Mouse (Mus musculus) monocyte, adult 5-6 weeks (primary cell): ENCODE results near the gene Rab39. TPM values are rescaled to one million over a fixed set of nuclear protein-coding genes. Genes with fewer than 3 reads are reported as not detected.

ENCODE experiments used
- ATAC-seq: fragments of 153-309, 156-312 bp; replicated peaks from 2 replicates; pipeline ENCODE4 v1.8.0; 2017; ENCODE audit warnings: mild to moderate bottlenecking; ENCODE audit not compliant: low TSS enrichment, insufficient number of reproducible peaks, severe bottlenecking, poor library complexity, low FRiP score
- total RNA-seq: library from RNA; stranded (forward); fragments of 200-1000, 200-491, 200-594 nt; gene quantifications from 3 replicates; pipeline ENCODE4 v1.2.3, GENCODE M21; 2017

Rab39 gene
- total RNA-seq, 1 experiment from 2014 or later: 8.1 TPM

DNA sequence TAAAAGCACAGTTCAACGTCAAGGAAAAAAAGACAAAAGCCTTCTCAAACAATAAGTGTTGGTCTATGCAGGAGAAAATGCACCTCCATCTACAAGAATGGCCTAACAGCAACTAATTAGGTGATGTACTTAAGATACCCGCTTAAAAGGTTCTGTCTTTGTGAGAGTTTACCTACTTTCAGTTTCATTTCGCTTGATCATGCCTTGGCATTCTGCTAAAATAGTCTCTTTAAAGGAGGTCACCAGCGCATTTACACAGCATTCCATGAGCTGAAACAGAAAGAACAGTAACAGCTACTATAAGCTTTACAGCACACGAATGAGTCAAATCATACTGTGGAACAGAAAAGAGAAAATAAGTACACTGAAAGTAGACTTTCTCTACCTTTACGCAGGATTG, 71.2 kb downstream of the Rab39 start:
- ATAC-seq: no peak

Other genes starting within 250 kb of the Rab39 start
- 21.4 to 53.1 TPM (median 22.3 TPM) in 3 replicates for gene Atm, start 169.5 kb downstream of the Rab39 start, total RNA-seq
- 14.0 to 16.8 TPM (median 15.1 TPM) in 3 replicates for gene Npat, start 169.2 kb downstream of the Rab39 start, total RNA-seq
- 21.0 to 31.0 TPM (median 28.5 TPM) in 3 replicates for gene Acat1, start 95.8 kb downstream of the Rab39 start, total RNA-seq
- 42.6 to 51.6 TPM (median 49.2 TPM) in 3 replicates for gene Cul5, start 36.2 kb downstream of the Rab39 start, total RNA-seq
- gene Slc35f2, start 65.3 kb upstream of the Rab39 start, total RNA-seq: 0.57 to 2.5 TPM (median 0.64 TPM) in 3 replicates
- gene Sln, start 143.9 kb upstream of the Rab39 start, total RNA-seq: not detected in 3 replicates